Mouse (Mus musculus): ENCODE results near the gene Shb. TPM values are rescaled to one million over a fixed set of nuclear protein-coding genes. Genes with fewer than 3 reads are reported as not detected.
A peak's percentile ranks its signal among the peaks of the same experiment; 100 is the strongest.

The Shb gene
- polyA plus RNA-seq, 1 experiment from 2014 or later = 2.7 TPM

GRCm38 (mm10) chr4:45529201-45529985, 2.9 kb downstream of the Shb start:
- peak overlapping the region; percentile 59 for H3K4me3 ChIP-seq (ENCODE audit: low read depth, low read length)
- peak overlapping the region; percentile 96 for H3K4me2 ChIP-seq
- H3K9ac ChIP-seq (ENCODE audit: low read length) = peak overlapping the region; percentile 67
- H3K27ac ChIP-seq (ENCODE audit: low read depth, low read length) = no peak overlapping the region
- peaks cover 19% of the 10 kb centered on the region for H3K27me3 ChIP-seq (ENCODE audit: control insufficient read depth, insufficient read depth, low read length)
- no peaks in the 10 kb centered on the region for H3K9me3 ChIP-seq (ENCODE audit: control insufficient read depth, low read length)
- peaks cover 15% of the 10 kb centered on the region for H3K4me1 ChIP-seq (ENCODE audit: control insufficient read depth, insufficient read depth, low read length)
- no peak for ATAC-seq (ENCODE audit: low FRiP score)
- H3K36me3 ChIP-seq (ENCODE audit: control insufficient read depth, insufficient read depth, low read length) = no peaks in the 10 kb centered on the region
- under 1% methylated on average over 71 of the region's 71 CpGs for WGBS
- DNase-seq (ENCODE audit: low spot score, missing footprints) = peak; percentile 92

GRCm38 (mm10) chr4:45528355-45529198, 3.7 kb downstream of the Shb start:
- peak overlapping the region; percentile 28; the same call in 1 of the 2 replicates for H3K9ac ChIP-seq (ENCODE audit: low read length)
- DNase-seq (ENCODE audit: low spot score, missing footprints) = peak; percentile 94
- peak overlapping the region; percentile 96 for H3K4me2 ChIP-seq
- WGBS = 3% methylated on average over 21 of the region's 21 CpGs
- peaks cover 15% of the 10 kb centered on the region for H3K4me1 ChIP-seq (ENCODE audit: control insufficient read depth, insufficient read depth, low read length)
- no peak for ATAC-seq (ENCODE audit: low FRiP score)
- H3K36me3 ChIP-seq (ENCODE audit: control insufficient read depth, insufficient read depth, low read length) = no peaks in the 10 kb centered on the region
- H3K4me3 ChIP-seq (ENCODE audit: low read depth, low read length) = peak overlapping the region; percentile 59
- H3K9me3 ChIP-seq (ENCODE audit: control insufficient read depth, low read length) = no peaks in the 10 kb centered on the region
- H3K27ac ChIP-seq (ENCODE audit: low read depth, low read length) = no peak overlapping the region
- H3K27me3 ChIP-seq (ENCODE audit: control insufficient read depth, insufficient read depth, low read length) = peaks cover 19% of the 10 kb centered on the region

DNA sequence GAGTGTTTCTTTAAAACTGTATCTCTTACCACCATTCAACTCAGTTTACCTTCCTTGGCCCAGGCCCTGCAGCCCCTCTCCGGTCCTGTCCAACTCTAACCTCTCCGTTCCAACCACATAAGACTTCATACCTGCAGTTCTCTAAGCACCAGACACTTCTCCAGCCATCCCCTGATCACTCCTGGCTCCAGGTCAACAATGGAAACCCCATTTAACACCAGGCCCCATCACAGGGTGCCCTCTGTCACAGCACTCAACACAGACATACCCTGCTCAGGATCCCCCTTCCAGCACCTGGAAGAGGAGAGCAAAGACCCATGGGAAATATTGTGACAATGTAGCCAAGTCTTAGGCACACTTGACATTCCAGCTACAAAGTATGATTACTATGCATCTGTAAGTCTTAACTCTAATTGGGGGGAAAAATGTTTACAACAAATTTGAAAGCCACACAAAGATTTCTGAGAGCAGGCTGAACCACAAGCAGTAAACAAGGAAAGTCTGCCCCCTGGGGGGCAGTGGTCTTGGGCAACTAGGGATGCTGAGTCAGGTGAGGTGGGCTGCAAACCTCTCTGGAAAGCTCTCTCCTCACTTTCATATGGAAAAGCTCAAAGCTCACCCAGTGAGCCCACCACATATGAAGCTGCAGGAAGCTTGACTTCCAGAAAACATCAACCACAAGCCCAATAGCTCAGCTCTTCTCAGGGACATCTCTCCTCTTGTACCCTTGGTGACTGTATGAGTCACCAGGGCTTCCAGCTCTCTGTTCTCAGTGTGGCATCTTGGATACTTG, 4.5 kb downstream of the Shb start:
- H3K9ac ChIP-seq (ENCODE audit: low read length) = no peak overlapping the region
- DNase-seq (ENCODE audit: low spot score, missing footprints) (no peak), ATAC-seq (ENCODE audit: low FRiP score) (no peak)
- H3K4me2 ChIP-seq = peak overlapping the region; percentile 96
- H3K4me1 ChIP-seq (ENCODE audit: control insufficient read depth, insufficient read depth, low read length) = peaks cover 15% of the 10 kb centered on the region
- no peak overlapping the region; the same call in 1 of the 2 replicates for H3K4me3 ChIP-seq (ENCODE audit: low read depth, low read length)
- H3K27me3 ChIP-seq (ENCODE audit: control insufficient read depth, insufficient read depth, low read length) = peaks cover 19% of the 10 kb centered on the region
- H3K36me3 ChIP-seq (ENCODE audit: control insufficient read depth, insufficient read depth, low read length) = no peaks in the 10 kb centered on the region
- no peaks in the 10 kb centered on the region for H3K9me3 ChIP-seq (ENCODE audit: control insufficient read depth, low read length)
- WGBS = 88% methylated on average over 2 of the region's 2 CpGs
- H3K27ac ChIP-seq (ENCODE audit: low read depth, low read length) = no peak overlapping the region

GRCm38 (mm10) chr4:45526846-45527561, 5.3 kb downstream of the Shb start:
- 81% methylated on average over 2 of the region's 2 CpGs for WGBS
- Histone ChIP-seq H3K27ac (ENCODE audit: low read depth, low read length) (no peak overlapping the region), H3K4me3 (ENCODE audit: low read depth, low read length) (no peak overlapping the region), H3K9ac (ENCODE audit: low read length) (no peak overlapping the region), H3K27me3 (ENCODE audit: control insufficient read depth, insufficient read depth, low read length) (peaks cover 19% of the 10 kb centered on the region), H3K9me3 (ENCODE audit: control insufficient read depth, low read length) (no peaks in the 10 kb centered on the region), H3K4me1 (ENCODE audit: control insufficient read depth, insufficient read depth, low read length) (peaks cover 15% of the 10 kb centered on the region), H3K4me2 (peak overlapping the region; percentile 0; the same call in 1 of the 2 replicates), H3K36me3 (ENCODE audit: control insufficient read depth, insufficient read depth, low read length) (no peaks in the 10 kb centered on the region)
- no peak for ATAC-seq (ENCODE audit: low FRiP score)
- DNase-seq (ENCODE audit: low spot score, missing footprints) = no peak

- ATAC-seq (ENCODE audit: low FRiP score) (no peak), DNase-seq (ENCODE audit: low spot score, missing footprints) (no peak)
- WGBS = 83% methylated on average over 3 of the region's 3 CpGs
- Histone ChIP-seq H3K27ac (ENCODE audit: low read depth, low read length) (no peak overlapping the region), H3K27me3 (ENCODE audit: control insufficient read depth, insufficient read depth, low read length) (peaks cover 19% of the 10 kb centered on the region), H3K9ac (ENCODE audit: low read length) (no peak overlapping the region), H3K4me3 (ENCODE audit: low read depth, low read length) (no peak overlapping the region), H3K4me1 (ENCODE audit: control insufficient read depth, insufficient read depth, low read length) (peaks cover 12% of the 10 kb centered on the region), H3K36me3 (ENCODE audit: control insufficient read depth, insufficient read depth, low read length) (no peaks in the 10 kb centered on the region), H3K4me2 (no peak overlapping the region), H3K9me3 (ENCODE audit: control insufficient read depth, low read length) (no peaks in the 10 kb centered on the region)
Measured at GRCm38 (mm10) chr4:45526175-45526574, 6.1 kb downstream of the Shb start.

DNA sequence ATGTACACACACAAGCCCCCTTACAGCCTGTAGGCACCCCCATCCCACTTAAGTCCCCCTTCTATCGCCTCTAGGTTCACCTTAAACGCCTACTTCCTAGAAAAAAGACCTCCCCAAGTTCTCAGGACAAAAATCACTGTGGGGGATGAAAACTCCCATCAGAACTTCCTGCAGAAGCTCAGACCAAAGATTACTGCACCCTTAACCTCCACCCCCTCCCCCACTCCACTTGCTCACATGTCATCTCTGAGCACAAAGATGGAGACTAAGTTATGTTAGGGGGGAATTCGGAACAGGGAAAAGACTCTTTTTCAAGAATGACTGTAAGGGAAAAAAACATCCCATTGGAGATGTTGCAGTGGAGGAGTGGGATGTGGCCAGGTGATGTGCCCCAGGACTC, 6.7 kb downstream of the Shb start:
- ATAC-seq (ENCODE audit: low FRiP score) (no peak), DNase-seq (ENCODE audit: low spot score, missing footprints) (no peak)
- Histone ChIP-seq H3K27me3 (ENCODE audit: control insufficient read depth, insufficient read depth, low read length) (peaks cover 19% of the 10 kb centered on the region), H3K4me1 (ENCODE audit: control insufficient read depth, insufficient read depth, low read length) (peaks cover 12% of the 10 kb centered on the region), H3K27ac (ENCODE audit: low read depth, low read length) (no peak overlapping the region), H3K4me2 (no peak overlapping the region), H3K9me3 (ENCODE audit: control insufficient read depth, low read length) (no peaks in the 10 kb centered on the region), H3K9ac (ENCODE audit: low read length) (no peak overlapping the region), H3K36me3 (ENCODE audit: control insufficient read depth, insufficient read depth, low read length) (no peaks in the 10 kb centered on the region), H3K4me3 (ENCODE audit: low read depth, low read length) (no peak overlapping the region)
- WGBS = 96% methylated on average over 3 of the region's 3 CpGs

GRCm38 (mm10) chr4:45524602-45525001, 7.7 kb downstream of the Shb start:
- no peak for ATAC-seq (ENCODE audit: low FRiP score)

DNA sequence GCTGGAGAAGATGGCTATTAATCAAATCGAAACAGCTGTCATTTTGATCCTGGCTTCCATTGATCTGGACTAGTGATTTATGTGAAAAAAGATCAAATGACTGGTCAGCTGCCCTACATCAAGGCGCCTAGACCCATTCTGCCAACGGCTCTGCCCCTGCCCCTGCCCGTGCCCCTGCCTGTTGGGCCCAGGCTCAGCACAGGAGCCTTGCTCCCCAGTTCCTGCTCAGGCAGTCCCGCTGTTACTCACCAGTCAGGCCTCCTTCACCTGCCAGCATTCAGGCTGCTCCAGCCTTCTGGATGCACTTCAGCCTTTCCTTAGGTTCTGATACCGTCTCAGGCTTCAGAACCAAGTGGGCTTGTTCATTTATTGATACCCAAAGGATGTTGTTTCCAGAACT, 8.9 kb downstream of the Shb start:
- WGBS = 89% methylated on average over 6 of the region's 6 CpGs
- Histone ChIP-seq H3K9ac (ENCODE audit: low read length) (no peak overlapping the region), H3K9me3 (ENCODE audit: control insufficient read depth, low read length) (no peaks in the 10 kb centered on the region), H3K4me1 (ENCODE audit: control insufficient read depth, insufficient read depth, low read length) (peaks cover 1% of the 10 kb centered on the region), H3K36me3 (ENCODE audit: control insufficient read depth, insufficient read depth, low read length) (no peaks in the 10 kb centered on the region), H3K27ac (ENCODE audit: low read depth, low read length) (no peak overlapping the region), H3K27me3 (ENCODE audit: control insufficient read depth, insufficient read depth, low read length) (peaks cover 9% of the 10 kb centered on the region), H3K4me2 (no peak overlapping the region), H3K4me3 (ENCODE audit: low read depth, low read length) (no peak overlapping the region)
- ATAC-seq (ENCODE audit: low FRiP score) (no peak), DNase-seq (ENCODE audit: low spot score, missing footprints) (no peak)

More at GRCm38 (mm10) chr4:45524602-45525001, 7.7 kb downstream of the Shb start:
- no peak for DNase-seq (ENCODE audit: low spot score, missing footprints)
- peaks cover 17% of the 10 kb centered on the region for H3K27me3 ChIP-seq (ENCODE audit: control insufficient read depth, insufficient read depth, low read length)
- no peak overlapping the region for H3K4me2 ChIP-seq
- H3K4me1 ChIP-seq (ENCODE audit: control insufficient read depth, insufficient read depth, low read length) = peaks cover 10% of the 10 kb centered on the region
- H3K27ac ChIP-seq (ENCODE audit: low read depth, low read length) = no peak overlapping the region
- no peak overlapping the region for H3K4me3 ChIP-seq (ENCODE audit: low read depth, low read length)
- no peaks in the 10 kb centered on the region for H3K9me3 ChIP-seq (ENCODE audit: control insufficient read depth, low read length)
- no peaks in the 10 kb centered on the region for H3K36me3 ChIP-seq (ENCODE audit: control insufficient read depth, insufficient read depth, low read length)
- WGBS = 97% methylated on average over 4 of the region's 4 CpGs
- H3K9ac ChIP-seq (ENCODE audit: low read length) = no peak overlapping the region
